Mouse (Mus musculus): ENCODE results near the gene Yif1a.

GRCm38 (mm10) chr19:5052166-5052822 is 36.0 kb upstream of the Yif1a start:
- TF ChIP-seq EP300 (IDR thresholded peaks at IDR 0.05) = no peak
- no peak for TF ChIP-seq CTCF (IDR thresholded peaks at IDR 0.05)
